Mouse (Mus musculus) T-helper 17 cell (primary cell): ENCODE results near the gene Syt1.

Source experiments
- in situ Hi-C, 2 experiments: fragments of 300-600 bp; cut with MboI, MseI; formaldehyde crosslinking; loops; 1 replicate in 1 of 2; 2 replicates in 1 of 2; pipeline ENCODE4 v1.15.1; 2025; ENCODE audit warnings: high pct_unique_total_duplicates in 2 of 2

The Syt1 gene

GRCm38 (mm10) chr10:108525506-108525905 lies 485.3 kb downstream of the Syt1 start:
- in situ Hi-C loops: no loop called here

DNA sequence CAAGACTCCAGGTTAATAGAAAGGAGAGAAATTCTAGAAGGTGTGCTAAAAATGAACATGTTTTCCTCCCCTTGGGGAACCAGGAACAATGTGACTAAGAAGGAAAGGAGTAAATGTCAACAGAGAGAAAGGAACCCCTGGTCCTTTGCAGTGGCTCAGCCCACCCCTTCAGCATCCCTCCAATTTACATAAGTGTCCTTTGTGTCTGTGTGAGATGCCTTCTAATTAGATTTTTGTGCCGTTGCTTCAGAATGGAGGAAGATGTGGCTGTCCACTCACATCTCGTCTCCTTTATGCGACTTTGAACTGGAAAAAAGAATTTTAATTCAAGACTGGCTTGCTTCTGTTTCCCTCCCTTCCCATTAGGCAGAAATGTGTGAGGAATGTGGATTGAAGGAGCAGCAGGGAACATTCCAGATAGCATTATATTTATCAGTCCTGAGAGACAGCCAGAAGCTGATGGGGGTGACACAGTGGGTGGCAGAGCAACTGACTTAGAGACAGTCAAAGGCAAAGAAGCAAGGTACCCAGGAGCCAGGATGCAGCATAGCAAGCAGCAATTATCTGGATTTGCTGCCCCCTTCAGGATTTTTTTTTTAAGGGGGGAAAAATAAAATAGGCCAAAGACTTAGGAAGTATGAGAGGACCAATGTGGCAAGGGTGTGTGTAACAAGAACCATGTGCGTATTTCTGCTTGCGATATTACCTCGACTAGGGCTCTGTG lies 486.3 kb downstream of the Syt1 start:
- in situ Hi-C loops: loop anchor here in 1 of 2 experiments (5.0 kb wide), 1 partner anchor 167 kb away; no protein-coding TSS in a partner anchor

- in situ Hi-C loops: no loop called here
Measured at GRCm38 (mm10) chr10:108519156-108519555, 491.6 kb downstream of the Syt1 start.

DNA sequence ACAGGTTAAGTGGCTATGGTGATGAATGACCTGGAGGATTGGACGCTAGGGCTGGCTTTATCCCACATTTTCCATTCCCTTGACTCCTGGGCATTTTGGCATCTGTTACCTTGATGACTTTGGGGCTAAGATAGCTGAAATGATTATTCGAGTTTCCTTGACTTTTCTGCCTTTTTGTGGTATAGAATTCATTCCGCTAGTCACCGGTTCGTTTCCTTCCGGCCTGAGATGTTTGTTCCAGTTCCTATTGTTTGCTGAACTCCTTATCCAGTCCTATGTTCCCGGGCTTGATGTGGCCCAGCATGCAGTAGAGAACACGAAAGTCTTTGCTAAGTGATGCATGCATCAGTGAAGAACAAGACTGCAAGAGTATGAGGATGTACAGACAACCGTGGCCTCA lies 493.7 kb downstream of the Syt1 start:
- in situ Hi-C loops: no loop called here

GRCm38 (mm10) chr10:108514671-108515070 lies 496.1 kb downstream of the Syt1 start:
- in situ Hi-C loops: no loop called here

GRCm38 (mm10) chr10:108509579-108509978 lies 501.2 kb downstream of the Syt1 start:
- in situ Hi-C loops: no loop called here

DNA sequence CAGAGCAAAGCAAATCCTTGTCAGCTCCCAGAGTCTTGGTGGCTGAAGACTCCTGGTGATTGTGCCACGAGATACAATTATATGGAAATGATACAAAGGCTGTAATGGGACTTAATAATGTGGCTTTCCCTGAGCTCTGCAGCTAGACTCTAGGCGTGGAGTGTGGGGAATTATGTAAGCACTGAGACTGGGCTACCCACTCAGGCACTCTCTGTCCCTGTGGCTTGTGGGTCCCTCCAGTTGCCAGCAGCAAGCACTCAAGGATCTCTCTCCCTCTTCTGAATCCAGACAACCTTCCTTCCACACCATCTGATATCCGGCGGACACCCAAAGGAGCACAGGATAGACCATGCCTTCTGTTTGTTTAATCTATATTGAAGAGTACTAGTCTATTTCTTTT lies 503.9 kb downstream of the Syt1 start:
- in situ Hi-C loops: no loop called here

GRCm38 (mm10) chr10:108504925-108505324 lies 505.9 kb downstream of the Syt1 start:
- in situ Hi-C loops: no loop called here

- in situ Hi-C loops: no loop called here
Measured at GRCm38 (mm10) chr10:108504128-108504870, 506.5 kb downstream of the Syt1 start.

- in situ Hi-C loops: no loop called here
Measured at GRCm38 (mm10) chr10:108490231-108490630, 520.6 kb downstream of the Syt1 start.

DNA sequence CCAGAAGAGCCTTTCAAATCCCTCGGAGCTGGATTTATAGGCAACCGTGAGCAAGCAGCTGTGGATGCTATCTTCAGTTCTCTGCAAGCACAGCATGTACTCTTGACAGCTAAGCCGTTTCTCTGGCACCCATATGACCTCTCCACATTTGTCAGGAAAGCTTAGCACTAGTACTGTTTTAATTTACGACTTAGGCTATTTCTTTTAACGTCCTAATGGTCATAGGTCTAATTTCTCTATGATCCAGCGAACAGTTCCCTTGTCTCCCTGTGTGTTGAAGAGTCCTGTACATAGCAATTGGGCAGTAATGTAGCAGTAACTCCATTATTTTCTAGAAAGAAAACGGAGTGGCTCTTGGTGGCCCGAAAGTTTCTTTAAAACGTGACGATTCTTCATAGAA lies 526.8 kb downstream of the Syt1 start:
- in situ Hi-C loops: no loop called here

- in situ Hi-C loops: no loop called here
Measured at GRCm38 (mm10) chr10:108480146-108480850, 530.5 kb downstream of the Syt1 start.

GRCm38 (mm10) chr10:108470319-108470955 lies 540.3 kb downstream of the Syt1 start:
- in situ Hi-C loops: no loop called here

DNA sequence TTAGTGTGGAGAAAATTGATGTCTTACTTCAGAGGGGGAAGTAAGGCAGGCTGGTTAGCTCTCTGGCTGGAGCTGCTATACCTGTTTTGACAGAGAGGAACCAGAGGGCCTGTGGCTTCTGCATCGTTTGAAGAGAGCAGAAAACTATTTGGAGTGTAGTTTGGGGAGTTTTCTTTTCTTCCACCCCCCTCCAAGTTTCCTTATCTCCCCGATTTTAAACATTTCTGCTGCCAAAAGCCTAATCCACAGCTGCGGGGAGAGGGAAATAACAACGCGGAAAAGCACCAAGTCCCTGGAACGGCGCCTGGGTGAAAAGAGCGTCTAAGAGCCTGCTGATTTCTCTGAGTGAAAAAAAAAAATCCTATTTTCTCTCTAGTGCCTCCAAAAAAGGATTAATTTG lies 544.2 kb downstream of the Syt1 start:
- in situ Hi-C loops: no loop called here

GRCm38 (mm10) chr10:108461862-108462261 lies 548.9 kb downstream of the Syt1 start:
- in situ Hi-C loops: no loop called here

DNA sequence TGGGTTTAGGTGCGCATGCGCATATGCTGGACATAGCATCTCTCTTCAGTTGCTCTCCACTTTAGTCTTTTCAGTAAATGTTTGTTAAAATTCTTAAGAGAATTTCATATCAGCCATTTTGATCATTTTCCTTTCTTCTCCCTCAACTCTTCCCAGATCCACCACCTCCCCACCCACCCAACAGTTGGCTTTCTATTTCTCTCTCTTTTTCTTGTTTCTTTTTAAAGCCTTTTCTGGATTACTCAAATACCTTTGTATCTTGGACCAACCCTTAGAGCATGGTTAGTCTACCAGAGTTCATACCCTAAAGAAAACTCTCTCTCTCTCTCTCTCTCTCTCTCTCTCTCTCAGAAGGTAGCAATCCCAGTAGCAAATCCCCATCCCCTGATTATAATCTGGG lies 553.7 kb downstream of the Syt1 start:
- in situ Hi-C loops: no loop called here

- in situ Hi-C loops: no loop called here
Measured at GRCm38 (mm10) chr10:108455883-108456282, 554.9 kb downstream of the Syt1 start.

- in situ Hi-C loops: no loop called here
Measured at GRCm38 (mm10) chr10:108455204-108455603, 555.6 kb downstream of the Syt1 start.

- in situ Hi-C loops: no loop called here
Measured at GRCm38 (mm10) chr10:108454691-108455117, 556.1 kb downstream of the Syt1 start.

DNA sequence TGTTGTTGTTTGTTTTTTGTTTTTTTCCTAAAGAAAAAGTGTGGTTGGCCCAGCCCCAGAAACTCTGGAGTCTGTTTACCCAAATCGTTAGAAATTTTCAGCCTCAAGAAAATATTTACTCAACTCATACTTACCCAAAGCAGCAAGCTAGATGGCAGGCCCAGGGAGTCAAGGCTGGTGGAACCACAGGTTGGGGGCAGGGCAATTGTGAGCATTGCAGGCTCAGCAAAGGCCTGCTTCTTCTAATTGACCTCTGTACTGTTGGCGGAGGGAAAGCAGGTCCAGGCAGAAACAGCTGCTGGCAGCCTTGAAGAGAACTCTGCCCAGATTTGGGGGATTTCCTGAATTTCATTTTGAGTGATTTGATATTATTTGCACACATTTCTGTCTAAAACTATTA lies 557.2 kb downstream of the Syt1 start:
- in situ Hi-C loops: no loop called here

GRCm38 (mm10) chr10:108452421-108452820 lies 558.4 kb downstream of the Syt1 start:
- in situ Hi-C loops: no loop called here

- in situ Hi-C loops: no loop called here
Measured at GRCm38 (mm10) chr10:108451516-108451915, 559.3 kb downstream of the Syt1 start.
